Mouse (Mus musculus): ENCODE measurements at regions not wholly inside any gene's neighbourhood (a gene's known extent, or its start where the extent isn't known, plus 50 kb on each side); places are given as distances from the start of the nearest gene placed in this dataset.

DNA sequence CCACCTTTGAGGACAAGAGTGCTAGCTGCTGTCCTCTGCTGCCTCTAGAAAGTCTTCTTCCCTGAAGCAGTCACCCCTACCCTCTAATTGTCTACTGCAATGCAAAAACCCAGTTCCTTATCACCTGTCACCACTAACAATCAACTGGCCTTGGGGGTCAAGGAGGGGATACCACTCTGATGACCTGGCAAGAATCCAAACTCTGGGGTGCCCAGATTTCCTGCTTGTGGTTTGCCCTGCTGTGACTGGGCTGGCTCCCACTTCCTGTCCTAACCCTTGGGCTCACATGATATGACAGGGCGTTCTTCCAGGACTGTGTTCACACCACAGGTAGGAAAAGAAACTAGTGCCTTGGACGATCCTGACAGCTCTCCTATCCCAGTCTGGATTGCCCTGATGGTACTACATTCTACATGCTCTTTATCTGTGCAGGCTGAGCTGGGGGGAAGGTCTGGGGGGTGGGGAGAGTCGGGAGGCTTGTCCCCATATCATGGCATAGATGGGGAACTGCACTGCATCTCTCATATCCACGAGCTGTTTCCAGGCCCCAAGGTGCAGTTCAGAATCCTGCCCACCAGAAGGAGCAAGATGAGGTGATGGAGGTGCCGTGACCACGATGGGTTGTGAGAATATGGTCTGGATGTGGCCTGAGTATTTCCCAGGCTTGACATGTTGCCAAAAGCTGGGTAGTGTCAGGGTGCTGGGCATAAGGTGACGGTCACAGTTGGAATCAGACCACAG lies 81.0 kb downstream of the Maf start:
- no peak for DNase-seq

- no peak for DNase-seq
These were observed 82.5 kb downstream of the Maf start for GRCm38 (mm10) chr8:115625072-115625471.

- DNase-seq, result peak; percentile 8
These were observed 89.4 kb downstream of the Maf start for GRCm38 (mm10) chr8:115618049-115618760.

GRCm38 (mm10) chr8:115616871-115617605 lies 90.6 kb downstream of the Maf start:
- no peak for DNase-seq

DNA sequence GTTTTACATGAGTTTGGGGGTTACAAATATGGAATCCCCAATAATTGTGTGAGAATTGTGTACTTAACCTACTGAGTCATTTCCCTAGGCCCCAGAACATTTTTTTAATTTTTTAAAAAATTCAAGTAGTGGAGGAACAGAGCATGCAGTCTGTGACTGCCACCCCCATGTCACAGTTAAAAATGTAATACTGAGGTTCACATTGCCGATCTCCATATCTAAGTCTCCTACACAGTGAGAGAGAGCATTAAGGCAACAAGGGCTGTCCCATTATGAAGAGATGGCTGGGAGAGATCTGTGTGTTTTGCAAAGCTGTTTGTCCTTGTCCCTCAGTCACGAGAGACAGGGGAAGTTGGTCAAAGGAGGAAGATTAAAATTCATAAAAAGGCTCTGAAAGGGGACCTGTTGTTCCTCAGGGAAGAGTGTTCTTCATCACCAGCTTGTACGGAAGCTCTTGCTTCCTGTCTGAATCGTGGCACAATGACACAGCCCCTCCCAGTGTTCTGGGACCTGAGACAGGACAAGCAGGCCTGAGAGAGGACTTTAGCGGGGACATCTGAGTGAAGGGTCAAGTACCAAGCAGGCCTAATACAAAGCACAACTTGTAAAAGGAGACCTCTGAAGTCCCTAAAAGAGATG lies 93.5 kb downstream of the Maf start:
- DNase-seq, result no peak

DNA sequence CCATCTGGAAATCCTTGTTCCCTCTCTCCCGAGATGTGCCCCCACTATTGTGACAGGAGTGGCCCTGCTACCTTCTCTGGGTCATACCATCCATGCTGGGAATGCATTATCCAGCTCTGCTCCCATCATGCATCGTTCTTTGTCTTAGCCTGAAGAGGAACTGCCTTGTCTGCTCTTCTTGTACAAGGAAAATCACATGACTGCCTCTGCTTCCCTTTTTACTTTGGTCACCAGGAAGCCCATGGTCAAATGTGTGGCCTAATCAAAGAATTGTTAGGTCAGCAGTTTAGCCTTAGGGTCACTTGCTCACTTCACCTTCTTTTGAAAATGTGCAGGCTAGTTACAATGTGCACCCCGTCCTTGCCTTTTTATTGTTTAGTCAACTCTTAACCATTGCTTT lies 95.5 kb downstream of the Maf start:
- no peak for DNase-seq

GRCm38 (mm10) chr8:115599771-115600170 lies 107.8 kb downstream of the Maf start:
- DNase-seq, result no peak

GRCm38 (mm10) chr8:115597226-115597953 lies 110.2 kb downstream of the Maf start:
- peak; percentile 24 for DNase-seq

- DNase-seq, result no peak
These were observed 117.9 kb downstream of the Maf start for GRCm38 (mm10) chr8:115589721-115590120.

- no peak for DNase-seq
These were observed 118.5 kb downstream of the Maf start for GRCm38 (mm10) chr8:115589076-115589475.

DNA sequence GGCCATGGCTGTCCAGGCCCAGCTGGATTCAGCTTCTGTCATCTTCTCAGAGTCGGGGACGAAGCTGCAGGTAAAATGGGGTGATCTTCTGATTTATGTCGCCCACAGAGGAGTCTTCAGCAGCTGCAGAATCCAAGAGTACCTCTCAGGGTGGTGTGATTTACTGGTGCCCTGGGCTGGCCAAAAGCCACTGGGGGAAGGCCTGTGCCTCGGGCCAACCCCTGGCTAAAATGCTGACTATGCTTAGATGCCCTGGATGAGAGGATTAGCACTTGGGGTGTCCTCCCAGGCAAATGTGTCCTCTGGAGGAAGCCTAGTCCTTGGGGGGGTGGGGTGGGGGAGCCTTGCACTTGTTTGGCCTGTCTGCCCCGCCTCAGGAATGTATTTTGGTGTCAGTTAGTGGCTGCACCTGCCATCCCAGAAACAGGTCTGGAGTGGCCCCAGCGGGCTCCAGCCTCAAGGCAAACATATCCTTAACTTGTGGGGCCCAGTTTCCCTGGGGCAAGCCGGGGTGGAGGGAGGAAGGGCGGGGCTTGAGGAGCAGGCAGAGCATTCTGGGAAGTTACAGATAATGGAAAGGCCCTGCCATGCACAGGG lies 123.2 kb downstream of the Maf start:
- DNase-seq, result no peak

- no peak for DNase-seq
These were observed 124.4 kb downstream of the Maf start for GRCm38 (mm10) chr8:115583221-115583620.

DNA sequence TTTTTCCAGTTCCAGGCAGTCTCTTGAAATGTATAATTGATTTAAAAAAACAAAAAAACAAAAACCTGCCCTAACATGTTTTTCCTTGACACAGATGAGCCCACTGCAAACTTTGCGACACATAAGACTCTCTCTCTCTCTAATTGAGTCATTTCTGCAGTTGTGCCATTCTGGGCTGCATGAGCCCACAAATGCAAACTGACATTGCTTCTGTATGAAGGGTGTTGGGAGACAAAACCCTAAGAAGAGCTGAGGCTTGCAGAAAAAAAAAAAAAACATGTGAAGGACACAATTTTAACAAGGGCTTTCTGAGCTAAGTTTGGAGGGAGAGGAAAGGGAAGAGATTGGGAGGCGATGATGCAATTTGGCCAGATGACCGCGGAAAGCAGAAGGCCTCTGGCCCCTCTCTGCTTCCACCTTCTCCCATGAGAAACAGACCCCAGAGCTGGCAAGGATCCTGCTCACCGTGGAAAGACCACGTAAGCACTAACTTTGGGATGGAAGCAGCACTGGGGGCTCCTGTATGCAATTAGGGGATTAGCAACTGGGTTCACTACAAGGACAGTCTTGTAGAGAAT lies 125.6 kb downstream of the Maf start:
- no peak for DNase-seq

DNA sequence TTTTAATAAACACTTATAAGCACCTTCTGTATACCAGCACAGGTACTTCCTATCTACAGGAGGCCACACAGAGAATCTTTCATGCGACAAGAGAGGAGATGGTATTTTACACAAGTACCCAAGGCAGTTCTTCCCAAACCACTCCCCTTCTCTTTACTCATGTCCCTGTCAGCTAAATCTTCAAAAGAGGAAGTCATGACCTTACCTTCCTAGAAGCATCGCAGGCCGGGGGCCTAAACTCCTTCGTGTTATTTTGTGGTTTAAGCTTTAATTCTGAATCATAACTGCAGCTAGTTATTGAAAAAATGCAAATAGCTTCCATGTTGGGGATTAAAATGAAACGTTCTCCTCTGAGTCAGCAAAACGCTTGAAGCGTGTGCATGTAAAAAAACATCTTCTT lies 139.2 kb downstream of the Maf start:
- no peak for DNase-seq

- DNase-seq, result no peak
These were observed 141.8 kb downstream of the Maf start for GRCm38 (mm10) chr8:115565768-115566167.

GRCm38 (mm10) chr8:115562362-115562761 lies 145.2 kb downstream of the Maf start:
- no peak for DNase-seq

GRCm38 (mm10) chr8:115560985-115561916 lies 146.3 kb downstream of the Maf start:
- DNase-seq, result no peak

DNA sequence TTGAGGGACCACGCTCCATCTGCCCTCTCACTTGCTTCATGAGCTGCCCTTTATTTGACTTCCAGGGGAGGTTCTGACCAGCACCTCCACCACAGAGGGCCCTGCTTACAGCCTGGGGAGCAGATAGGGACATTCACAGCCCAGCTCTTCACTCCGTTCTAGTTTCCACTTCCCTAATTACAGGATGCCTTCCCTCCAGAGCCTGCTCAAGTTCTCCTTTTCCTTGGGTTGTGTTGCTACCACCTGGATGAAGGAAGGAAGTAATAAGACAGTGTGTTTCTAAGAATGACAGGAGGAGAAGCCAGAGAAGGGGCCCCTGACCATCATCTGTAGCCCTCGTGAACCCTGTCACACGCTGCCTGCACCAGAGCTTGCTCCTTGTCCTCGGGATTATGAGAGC lies 152.1 kb downstream of the Maf start:
- no peak for DNase-seq

DNA sequence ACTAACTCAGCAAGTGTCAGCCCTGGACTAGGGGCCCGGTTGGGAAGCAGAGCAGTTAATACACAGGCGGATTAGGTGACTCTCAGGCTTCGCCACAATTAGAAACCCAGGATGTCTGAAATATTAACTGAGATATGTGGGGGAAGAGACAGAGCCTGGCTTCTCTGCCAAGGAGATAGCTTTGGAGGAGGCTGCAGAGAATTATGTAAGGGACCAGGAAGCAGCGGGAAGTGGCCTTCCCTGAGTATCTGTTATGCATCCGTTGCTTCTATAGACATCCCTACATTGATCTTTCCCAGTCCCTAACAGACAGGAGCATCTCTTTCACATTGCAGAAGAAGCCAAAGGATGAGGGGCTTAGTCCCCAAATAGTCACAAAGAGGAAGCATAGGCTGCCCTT lies 153.4 kb downstream of the Maf start:
- no peak for DNase-seq

DNA sequence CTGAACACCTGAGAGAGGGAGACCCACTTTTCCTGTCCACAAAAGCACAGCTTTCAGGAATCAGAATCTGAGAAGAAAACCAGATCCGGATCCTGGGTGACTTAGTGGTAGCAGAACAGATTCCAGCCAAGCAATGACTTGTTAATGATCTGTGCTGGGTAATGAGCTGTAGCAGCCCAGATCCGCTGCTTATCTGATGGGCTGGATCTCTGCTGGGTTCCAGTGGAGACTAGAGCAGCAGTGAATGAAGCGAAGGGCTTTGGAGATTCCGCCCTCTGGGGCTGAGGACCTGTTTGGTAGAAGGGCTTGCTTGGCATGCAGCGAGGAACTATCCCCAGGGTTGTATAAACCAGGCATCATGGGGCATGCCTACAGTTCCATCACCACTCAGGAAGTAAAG lies 156.3 kb downstream of the Maf start:
- peak; percentile 39 for DNase-seq

DNA sequence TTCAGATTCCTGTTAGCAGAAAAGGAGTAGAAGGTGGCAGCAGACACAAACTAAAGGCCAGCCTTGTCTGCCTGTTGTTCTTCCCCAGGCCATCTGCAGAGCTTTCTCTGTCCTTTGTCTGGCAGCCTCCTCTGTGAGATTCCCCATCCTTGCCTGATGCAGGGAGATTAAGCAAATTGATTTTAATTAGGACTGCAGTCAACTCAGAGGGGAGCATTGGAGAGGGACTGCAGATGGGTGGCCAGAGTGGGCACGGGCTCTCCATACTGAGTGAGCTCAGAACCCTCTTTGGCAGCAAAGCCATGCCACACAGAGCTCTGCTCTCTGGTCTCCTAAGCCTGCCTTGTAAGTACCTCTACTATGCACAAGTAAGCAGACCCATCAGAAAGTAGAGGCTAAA lies 158.5 kb downstream of the Maf start:
- no peak for DNase-seq
